Mouse (Mus musculus): ENCODE data around the gene Nav2.

DNA sequence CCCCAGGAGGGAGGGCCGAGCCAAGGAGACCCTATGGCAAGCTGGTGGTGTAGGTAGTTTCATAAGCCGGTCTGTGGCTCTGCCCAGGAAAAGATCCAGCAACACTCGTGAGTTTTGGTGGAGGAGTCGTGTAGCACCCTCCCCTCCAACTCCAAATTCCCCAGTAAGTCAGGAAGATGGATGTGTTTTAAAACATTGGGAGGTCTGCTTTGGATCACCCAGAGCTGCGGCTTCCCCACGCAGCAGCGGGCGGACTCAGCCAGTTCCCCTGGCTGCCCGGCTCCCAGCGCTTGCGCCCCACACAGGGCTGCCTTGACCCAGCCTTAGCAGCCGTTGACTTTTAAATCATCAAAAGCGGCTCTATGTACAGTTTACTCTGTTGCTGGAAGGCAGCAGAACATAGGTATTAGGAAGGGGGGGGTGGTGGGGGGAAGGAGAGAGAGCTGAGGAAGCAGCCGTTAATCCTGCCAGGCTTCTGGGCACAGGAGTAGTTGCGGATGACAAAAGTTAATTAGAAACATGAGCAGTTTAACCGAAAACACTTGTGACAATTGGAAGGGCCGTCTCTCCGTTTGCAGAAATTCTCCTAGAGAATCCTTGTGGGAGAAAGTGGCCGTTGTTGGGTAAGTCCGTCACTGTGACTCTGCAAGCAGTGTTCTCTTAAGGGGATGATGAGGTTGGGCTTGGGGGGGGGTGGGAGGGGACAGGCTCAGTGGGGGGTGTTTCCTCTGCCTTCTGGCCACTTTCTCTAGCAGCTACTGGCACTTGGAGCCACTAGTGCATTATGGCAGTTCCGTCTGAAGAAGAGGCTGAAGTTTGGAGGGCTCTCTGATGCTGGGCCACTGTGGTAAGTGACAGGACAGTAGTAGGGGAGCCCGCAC is 542.0 kb downstream of the Nav2 start:
- TF ChIP-seq CTCF (IDR thresholded peaks at IDR 0.05), result no peak
- no peak for TF ChIP-seq EP300 (IDR thresholded peaks at IDR 0.05)

Data from lung, postnatal 0 days (tissue).